Mouse (Mus musculus) retina, embryonic 14.5 days (tissue): Measurements from ENCODE around the gene Fam19a3.
"Not testable (repeated sequence)": the region's sequence is repeated elsewhere in the genome, so short reads cannot be mapped to it uniquely, and the experiment has no call there.

Experiments
- DNase-seq: peaks from one replicate; pipeline ENCODE4 v3.0.0-alpha.2; 2015; ENCODE audit warnings: low spot score

The Fam19a3 gene

DNA sequence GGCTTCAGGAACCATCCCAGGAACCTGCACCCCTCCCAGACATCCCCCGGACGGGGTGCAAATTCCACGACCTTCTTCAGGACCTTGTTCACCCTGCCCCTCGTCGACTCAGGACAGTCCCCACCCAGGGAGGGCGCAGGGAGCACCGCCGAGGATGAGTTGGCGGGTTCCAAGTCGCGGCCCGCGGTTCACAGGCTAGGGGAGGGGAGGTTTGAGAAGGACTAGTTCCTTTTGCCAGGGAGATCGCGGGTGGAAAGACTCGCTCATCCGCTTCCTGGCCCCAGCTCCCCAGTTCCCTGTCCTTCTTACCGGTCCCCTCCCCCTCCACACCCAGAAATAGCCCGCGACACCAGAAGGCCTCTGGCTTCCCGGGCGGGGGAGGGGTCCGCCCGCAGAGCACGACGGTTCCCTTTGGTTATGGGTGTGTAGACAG, at the start of gene Fam19a3:
Gene Fam19a3, minus strand, starts transcription at position 370 of the 433 bp plus-strand sequence.
- DNase-seq, result peak; percentile 21

DNA sequence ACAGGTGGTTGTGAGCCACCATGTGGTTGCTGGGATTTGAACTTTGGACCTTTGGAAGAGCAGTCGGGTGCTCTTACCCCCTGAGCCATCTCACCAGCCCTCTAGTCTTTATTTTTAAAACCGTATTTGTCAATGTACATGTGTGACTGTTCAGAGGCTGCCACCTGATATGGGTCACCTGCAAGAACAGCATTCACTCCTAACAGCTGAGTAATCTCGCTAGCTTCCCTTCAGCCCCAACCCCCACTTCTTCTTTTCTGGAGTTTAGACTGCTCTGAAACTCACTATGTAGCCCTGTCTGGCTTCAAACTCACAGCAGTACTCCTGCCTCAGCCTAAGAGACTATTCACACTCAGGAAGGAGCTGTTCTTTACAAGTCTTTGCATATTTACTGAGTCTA, 40.8 kb upstream of the Fam19a3 start:
- DNase-seq, result no peak

DNA sequence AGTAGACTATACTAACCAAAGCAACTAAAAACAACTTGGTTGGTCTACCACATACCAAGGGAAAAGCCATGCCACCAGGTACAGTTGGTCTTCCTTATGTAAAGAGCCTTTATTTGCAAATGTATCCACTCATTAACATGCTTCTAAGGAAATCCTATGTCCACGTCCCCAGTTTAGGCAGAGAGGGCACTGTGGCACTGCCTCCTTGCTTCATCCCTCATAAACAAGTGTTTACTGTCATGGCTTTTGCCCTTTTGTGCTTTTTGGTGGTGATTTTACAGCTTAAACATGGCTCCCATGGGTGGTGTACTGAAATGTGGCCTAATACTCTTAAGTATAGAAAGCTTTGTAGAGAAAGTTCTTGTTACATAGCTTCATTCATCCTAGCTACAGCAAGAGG, 38.8 kb upstream of the Fam19a3 start:
- DNase-seq, result no peak

DNA sequence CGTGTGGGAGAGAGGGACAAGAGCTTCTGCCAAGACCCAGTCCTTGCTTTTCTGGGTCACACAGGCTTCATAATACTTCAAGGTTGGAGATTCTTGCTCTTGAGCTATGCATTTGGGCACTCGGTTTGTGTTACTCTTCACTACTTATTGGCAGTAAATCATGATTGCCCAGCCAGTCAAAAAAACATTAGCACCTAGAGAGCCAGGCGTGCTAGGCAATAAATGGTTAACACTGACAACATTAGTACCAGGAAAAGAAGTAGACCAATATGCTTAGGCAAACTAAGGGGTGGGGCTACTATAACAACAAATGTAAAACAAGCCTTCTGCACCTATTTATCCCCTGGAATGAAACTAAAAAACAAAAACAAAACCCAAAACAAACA, 37.1 kb upstream of the Fam19a3 start:
- no peak for DNase-seq

DNA sequence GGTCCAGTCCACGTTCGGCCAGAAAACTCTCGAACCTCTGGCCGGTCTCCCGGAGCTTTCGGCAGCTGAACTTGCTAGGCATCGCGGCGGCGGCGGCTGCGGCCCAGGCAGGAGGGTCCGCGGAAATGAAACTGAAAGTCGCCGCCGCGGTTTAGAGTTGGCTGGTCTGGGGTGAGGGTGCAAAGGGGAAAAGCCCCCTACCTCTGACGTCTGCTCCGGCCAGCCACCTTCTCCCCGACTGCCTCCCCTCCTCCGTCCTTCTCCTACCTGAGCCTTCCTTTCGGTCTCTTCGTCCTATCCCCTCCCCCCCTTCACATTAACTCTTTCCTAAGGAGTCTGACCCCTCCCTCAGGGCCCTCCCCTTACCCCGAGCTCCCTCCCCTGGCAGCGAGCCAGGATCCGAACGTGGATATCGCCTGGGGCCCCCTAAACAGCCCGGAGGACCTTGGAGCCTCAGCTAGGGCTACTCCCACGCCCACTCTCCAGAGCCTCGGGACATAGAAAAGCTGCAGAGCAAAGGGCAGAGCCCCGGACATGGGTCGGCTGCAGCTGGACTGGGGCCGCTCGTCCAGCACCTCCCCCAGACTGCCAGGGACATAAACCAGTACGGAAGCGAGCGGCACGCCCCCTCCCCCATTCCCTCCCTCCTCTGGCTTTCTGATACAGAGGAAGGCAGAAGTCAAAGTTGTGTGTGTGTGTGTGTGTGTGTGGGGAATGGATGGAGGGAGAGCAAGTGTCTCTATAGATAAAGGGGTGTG, 36.5 kb upstream of the Fam19a3 start, which contains the start of gene Mov10:
Gene Mov10, minus strand, starts transcription at position 573 of the 758 bp plus-strand sequence.
- DNase-seq, result peak; percentile 72

DNA sequence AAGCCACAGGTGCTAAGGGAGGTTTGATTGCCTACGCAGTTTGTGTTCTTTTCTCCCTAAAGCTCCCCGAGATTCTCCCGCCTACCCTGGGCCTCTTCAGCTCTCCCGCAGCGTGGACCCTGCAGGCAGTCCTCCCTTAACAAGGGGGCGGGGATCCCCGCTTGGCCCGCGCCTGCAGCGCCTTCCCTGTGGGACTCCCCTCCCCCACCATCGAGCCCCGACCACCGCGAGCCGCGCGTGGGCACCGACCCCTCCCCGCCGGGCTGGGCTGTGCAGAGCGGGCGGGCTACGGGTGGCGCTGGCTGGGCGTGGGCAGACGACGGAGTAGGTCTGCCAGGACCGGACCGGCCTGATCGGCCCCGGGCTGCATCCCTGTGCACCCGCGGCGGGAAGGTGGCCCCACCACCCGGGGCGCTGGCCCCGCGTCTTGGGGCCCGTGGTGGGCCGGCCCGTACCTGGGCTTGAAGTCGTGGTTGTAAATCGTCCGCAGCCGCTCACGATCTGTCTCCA, 35.9 kb upstream of the Fam19a3 start:
- peak; percentile 62 for DNase-seq

DNA sequence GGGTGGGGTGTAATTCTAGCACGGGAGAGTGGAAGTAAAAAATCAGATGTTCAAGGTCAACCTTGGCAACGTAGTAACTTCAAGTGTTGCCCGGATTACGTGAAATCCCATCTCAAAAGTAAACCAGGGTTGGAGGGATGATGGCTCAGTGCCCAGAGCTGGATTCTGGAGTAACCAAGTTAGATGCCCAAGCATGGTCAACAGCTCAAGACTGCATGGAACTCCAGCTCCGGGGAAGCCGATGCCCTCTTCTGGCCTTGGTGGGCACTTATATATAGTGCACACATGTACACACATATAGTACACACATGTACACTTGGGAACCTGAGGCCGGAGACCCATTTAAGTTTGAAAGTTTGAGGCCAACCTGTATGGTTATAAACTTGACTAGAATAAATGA, 34.5 kb upstream of the Fam19a3 start:
- no peak for DNase-seq

DNA sequence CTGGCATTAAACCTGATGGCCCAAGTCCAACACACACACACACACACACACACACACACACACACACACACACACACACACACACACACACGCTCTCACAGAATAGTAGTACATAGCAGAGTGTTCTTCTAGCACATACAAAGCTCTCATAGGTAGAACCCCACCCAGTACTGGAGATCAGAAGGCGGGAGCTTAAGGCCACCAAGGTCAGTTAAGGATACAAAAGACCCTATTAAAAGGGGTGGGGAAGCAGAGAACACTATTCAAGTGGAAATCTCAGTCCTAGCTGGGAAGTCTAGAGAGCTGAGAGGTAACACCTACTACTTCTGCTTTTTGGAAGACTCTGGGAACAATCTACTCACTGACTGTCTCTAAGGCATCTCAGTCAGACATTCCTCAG, 33.7 kb upstream of the Fam19a3 start:
- DNase-seq, result no peak

DNA sequence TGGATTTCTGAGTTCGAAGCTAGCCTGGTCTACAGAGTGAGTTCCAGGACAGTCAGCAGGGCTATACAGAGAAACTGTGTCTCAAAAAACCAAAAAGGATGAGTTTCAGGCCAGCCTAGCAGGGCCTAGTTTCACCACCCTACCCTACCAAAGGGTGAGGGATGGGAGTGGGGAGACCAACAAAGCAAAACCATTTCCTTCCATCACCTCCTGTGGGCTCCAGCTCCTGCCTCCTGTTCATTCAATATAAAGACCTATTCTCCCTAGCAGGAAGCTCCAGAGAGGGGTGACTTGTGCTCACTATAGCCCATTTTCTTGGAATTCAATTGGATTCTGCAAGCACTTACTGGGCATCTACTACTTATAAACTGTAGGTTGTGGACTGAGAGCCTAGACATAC, 33.1 kb upstream of the Fam19a3 start:
- no peak for DNase-seq

DNA sequence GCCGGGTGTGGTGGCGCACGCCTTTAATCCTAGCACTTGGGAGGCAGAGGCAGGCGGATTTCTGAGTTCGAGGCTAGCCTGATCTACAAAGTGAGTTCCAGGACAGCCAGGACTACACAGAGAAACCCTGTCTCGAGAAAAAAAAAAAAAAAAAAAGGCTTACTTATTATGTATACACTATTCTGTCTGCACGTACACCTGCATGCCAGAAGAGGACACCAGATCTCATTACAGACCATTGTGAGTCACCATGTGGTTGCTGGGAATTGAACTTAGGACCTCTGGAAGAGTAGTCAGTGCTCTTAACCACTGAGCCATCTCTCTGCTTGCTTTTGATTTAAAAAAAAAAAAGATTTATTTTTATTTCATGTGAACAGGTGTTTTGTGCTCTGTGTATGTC, 31.6 kb upstream of the Fam19a3 start:
- DNase-seq, result not testable (repeated sequence)

DNA sequence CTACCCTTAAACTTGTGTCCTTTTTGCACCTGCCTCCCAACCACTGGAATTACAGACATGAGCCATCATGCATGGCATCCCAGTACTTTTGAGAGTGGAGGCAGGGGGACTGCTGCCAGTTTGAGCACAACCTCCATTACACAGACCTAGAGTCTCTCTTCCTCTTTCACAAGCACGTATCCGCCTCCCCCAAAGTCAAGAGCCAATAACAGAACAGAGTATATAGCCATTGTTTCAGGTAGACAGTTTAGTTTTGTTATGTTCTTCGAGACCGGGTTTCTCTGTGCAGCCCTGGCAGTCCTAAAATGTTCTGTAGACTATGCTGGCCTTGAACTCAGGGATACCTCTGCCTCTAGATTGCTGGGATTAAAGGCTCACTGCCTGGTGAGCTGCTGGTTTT, 30.6 kb upstream of the Fam19a3 start:
- DNase-seq, result no peak

DNA sequence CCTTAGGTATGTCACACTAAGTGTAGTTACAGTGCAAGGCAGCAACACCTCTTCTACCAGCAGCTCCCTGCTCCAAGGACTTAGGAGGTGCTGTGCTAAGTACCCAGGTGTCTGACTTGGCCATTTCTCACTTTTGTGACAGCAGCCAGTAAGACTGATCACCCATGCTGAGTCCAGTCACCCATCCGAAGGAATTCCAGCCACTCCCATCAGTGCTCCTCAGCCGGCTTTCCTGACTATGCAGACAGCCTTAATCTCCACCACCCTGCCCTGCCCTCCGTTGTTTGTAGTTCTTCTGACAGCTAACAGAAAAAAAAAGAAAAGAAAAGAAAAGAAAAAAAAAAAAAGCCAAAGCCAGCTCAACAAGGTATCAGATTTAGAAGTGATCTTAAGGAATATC, 30.1 kb upstream of the Fam19a3 start:
- no peak for DNase-seq

DNA sequence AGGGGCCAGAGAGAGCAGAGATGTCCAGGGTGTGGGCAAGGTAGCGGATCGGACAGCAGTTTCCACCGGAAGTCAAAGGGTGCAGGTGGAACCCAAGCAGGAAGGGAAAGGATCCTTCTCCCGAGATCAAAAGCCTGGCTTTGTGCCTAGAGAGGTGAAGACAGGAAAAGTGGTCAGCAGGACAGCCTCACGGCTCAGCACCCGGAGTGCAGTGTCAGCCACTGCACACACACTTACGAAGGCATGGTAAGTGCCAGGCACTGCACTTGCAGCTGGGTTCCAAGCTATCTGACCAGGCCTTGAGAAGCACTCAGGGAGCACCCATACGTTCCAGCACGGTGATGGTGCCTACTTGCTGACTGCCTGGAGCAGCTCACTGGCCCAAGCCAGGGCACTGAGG, 23.9 kb upstream of the Fam19a3 start:
- DNase-seq, result no peak

DNA sequence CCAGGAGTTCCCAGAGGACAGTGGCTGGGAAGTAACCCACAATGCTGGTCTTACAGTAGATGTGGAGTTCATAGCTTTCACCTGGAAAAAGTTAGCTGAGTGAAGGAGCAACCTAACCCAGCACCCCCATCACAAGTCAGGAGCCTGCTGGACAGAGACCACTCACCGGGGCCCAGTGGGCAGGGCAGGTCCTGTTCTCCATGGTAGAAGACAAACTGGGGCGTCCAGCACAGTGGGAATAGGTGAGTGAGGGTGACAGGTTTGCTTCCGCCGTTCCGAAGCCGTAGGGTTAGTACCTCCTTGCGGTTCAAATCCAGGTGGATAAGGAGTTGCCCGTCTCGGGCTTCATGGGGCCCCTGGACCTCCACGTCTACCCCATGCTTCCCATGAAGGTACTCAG, 22.7 kb upstream of the Fam19a3 start:
- no peak for DNase-seq

DNA sequence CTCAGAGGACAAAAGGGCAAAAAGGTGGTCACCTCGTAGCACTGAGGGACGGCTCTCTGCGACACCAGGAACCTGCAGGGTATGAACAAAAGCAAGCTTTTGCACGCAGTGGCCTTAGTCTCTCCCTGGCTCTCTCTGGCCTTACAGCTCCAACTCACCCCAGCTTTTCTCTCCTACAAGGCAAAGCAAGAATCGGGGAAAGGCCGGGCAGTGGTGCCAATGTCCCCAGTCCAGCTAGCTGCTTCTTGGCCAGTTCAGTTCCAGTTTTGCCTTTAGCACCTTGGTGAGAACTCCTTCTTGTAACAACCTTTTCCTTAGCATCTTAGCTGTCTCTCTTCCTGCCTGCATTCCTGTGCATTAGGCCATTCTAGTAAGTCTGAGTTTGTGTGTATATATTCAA, 19.8 kb upstream of the Fam19a3 start:
- DNase-seq, result no peak

DNA sequence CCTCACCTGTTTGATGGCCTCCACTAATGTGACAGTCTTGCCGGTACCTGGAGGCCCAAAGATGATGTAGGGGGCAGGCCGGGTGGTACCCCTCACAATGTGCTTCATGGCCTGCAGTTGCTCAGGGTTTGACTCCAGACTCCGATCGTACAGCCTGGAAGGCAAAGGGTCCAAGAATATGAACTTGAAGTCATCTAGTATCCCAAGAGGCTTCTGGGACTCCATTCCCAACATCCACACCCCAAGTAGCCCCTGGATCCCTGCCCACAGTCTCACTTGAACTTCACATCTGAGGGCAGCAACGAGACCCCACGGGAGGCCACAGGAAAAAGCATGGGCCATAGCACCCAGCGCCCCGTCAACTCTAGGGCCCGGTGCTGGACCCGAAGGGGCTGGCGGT, 19.0 kb upstream of the Fam19a3 start:
- no peak for DNase-seq

DNA sequence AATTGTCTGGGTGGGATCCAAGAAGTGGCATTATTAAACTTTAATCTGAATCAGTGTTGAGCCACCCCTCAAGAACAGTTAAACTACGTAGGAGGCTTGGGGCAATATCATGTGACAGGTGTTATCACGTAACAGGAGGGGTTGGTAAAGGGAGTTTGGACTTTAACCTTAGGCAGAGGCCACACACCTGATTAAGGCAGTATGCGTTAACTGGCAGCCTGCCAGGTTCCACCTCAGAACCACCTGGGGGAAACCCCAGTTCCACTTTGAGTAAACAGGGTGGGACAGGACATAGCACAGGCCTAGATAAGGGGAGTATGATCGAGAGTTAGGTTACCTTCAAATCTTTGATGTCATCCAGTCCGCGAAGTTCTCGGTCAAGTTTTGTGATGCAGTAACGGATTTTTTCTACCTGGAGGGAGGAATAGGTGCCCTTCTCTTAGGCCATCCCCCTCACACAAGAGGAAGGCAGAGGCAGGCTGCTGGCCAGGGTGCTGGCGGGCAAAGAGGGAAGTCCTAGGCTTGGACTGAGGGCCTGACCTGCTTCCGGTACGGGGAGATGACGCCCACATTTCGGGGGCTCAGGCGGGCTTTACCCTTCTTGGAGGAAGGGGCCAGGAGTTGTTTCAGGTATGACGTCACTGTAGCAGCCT, 14.9 kb upstream of the Fam19a3 start:
- no peak for DNase-seq

DNA sequence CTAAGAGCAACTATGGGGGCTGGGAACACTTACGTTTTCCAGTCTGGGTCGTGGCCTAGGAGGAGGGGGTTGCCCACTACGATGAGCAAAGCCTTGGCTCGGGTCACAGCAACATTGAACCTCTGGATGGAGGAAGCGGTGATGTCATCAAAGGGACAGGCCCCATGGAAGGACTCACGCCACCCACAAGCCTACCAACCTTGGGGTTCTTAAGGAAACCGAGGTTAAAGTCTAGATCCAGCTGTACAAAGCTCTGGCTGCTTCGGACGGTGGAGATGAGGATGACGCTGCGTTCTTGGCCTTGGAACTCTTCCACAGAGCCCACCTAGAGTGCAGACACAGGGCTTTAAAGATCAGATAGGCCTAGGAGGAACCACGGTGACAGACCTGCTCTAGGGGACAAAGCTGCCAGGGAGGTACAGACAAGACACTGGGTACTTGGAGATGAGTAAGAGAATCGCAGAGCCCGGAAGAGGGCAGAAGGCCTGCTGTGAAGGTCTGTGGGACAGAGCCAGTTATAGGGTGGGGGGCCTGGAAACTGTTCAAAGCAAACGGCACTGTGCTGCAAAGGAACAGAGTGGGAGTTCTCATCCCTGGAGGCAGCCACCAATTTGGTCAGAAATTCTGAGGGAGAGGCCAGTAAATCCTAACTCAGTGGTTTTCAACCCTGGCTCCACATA, 14.2 kb upstream of the Fam19a3 start:
- no peak for DNase-seq

DNA sequence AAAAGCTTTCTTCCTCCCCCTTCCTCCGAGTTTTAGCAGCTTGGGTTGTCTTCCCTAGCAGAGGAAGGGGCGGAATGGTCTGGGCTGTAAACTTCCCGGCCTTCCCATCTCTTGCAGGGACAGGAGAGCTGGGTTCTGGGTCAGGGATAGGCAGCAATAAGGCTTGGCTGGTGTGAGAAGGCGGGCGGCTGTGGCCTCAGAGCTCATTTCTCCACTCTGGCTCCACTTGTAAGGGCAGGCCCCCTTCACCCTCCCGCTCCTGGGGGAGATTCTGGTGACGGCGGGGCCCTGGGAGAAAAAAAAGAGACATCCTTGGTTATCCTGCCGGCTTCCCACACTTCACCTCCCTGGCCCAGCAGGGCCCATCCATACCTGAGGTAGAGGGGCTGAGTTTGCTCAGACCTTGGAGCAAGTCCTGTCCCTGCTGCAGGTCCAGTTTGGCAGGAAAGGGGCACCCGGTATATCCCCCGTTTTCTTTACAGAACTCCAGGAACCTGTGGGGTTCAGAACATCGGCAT, 13.4 kb upstream of the Fam19a3 start:
- no peak for DNase-seq

DNA sequence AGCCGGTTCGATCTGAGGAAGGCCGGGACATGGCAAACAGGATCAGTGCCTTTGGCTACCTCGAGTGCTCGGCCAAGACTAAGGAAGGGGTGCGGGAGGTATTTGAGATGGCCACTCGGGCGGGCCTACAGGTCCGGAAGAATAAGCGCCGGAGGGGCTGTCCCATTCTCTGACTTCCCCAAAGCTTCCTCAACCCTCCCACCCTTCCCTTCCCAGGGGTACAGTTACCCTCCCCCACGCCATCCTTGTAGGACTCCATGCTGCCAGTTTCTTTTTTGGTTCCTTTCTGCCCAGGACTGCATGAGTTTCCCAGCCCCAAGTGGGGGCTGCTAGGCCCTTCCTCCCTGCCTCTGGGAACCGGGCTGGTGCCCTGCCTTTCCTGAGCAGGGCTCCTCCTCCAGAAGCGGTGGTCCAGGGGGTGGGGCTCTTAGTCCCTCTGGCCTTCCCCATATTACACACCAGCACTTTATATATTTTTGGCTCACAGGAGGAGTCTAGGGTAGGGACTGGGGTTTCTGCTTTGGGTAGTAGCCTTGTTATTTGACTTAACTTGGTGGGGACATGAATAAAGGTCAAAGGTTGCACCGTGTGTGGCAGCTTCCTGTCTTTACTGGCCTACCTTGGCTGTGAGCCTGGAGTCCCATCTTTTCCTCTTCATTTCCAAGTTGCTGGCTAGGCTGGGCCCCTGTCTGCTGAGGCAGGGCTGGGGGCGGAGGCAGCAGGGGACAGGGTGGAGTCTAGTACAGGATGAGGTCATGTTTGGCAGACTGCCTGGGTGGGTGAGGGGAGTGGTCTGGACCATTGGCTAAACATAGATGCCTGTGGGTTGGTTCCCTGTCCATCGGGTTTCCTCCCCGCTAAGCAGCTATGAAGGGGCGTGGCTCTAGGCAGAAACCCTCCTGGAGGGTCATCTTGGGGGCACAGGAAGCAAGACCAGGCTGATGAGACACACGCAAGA, 12.5 kb upstream of the Fam19a3 start:
- peak; percentile 95 for DNase-seq
